Comparison of ENCODE assay signal across 9 mouse cellular contexts in the genomic region with DNA sequence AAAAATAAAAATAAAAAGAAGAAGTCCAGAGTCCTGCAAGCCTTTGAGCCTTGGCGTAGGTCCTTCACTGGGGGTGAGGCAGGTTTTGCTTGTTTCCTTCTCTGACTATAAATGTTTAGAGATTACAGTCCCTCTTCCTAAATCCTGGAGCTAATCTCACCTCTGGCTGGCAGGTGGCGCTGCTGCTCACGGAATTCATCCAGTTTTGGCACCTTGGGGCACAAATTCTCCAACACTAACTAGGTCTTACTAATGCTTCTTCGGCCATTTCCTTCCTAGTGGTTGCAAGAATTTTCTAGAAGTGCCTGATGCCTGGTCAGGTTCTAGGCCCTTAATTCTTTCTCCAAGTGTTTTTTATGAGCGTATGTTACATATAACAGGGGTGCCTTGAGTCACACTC. TPM values are rescaled to one million over a fixed set of nuclear protein-coding genes. Genes with fewer than 3 reads are reported as not detected.
DNase-seq lines count a peak whose midpoint lies in the region; ATAC-seq and TF ChIP-seq lines count a peak whose summit lies in the region.
"Had no signal": no experiment of that assay in that cellular context is flagged by ENCODE, and none has a peak within 500 bp of the region (broad histone marks: within the 10 kb centered on the region; RNA-seq: fewer than 3 reads in every experiment).

No protein-coding gene starts in this region.

- no peak for ATAC-seq in neural tube, embryonic 15.5 days (ENCODE audit: low FRiP score)

- H3K4me2 ChIP-seq in neural tube, embryonic 15.5 days, result no peak overlapping the region
- H3K4me2 ChIP-seq: midbrain, embryonic 12.5 days had no signal

- 24% methylated on average over 5 of the region's 5 CpGs for WGBS in lung, adult 2 months
- WGBS in neural tube, embryonic 15.5 days, result 47% methylated on average over 5 of the region's 5 CpGs

- no peak overlapping the region for H3K9ac ChIP-seq in neural tube, embryonic 15.5 days (replicated peaks)
- H3K9ac ChIP-seq: midbrain, embryonic 12.5 days had no signal

- peak; percentile 82 for TF ChIP-seq CTCF in cortical plate, adult 2 months (IDR thresholded peaks at IDR 0.05; ENCODE audit: extremely low read depth, insufficient read depth, low read length)
- TF ChIP-seq CTCF in lung, adult 2 months (IDR thresholded peaks at IDR 0.05; ENCODE audit: insufficient read depth, low read length), result peak; percentile 90

- no peak overlapping the region for H3K4me3 ChIP-seq in cortical plate, adult 2 months (ENCODE audit: insufficient read depth, low read length)
- H3K4me3 ChIP-seq in lung, adult 2 months (replicated peaks; ENCODE audit: extremely low read depth, low read depth, low read length), result no peak overlapping the region
- H3K4me3 ChIP-seq in neural tube, embryonic 15.5 days (replicated peaks), result no peak overlapping the region
- H3K4me3 ChIP-seq: midbrain, embryonic 12.5 days had no signal

- H3K9me3 ChIP-seq in neural tube, embryonic 15.5 days (replicated peaks), result no peaks in the 10 kb centered on the region
- H3K9me3 ChIP-seq: midbrain, embryonic 12.5 days had no signal

- TF ChIP-seq POLR2A in cortical plate, adult 2 months (IDR thresholded peaks at IDR 0.05; ENCODE audit: extremely low read depth, insufficient read depth, low read length), result no peak
- no peak for TF ChIP-seq POLR2A in lung, adult 2 months (IDR thresholded peaks at IDR 0.05; ENCODE audit: borderline replicate concordance, extremely low read depth, low read depth, low read length)

- no peaks in the 10 kb centered on the region for H3K4me1 ChIP-seq in cortical plate, adult 2 months (ENCODE audit: control insufficient read depth, insufficient read depth, low read length)
- H3K4me1 ChIP-seq in lung, adult 2 months (ENCODE audit: control insufficient read depth, insufficient read depth, low read length), result peaks cover 14% of the 10 kb centered on the region
- peaks cover 22% of the 10 kb centered on the region for H3K4me1 ChIP-seq in neural tube, embryonic 15.5 days

- peak; percentile 64 for DNase-seq in ovary, postnatal 14 days (ENCODE audit: low spot score)
- no peak for DNase-seq in ovary, postnatal 10 days (ENCODE audit: low spot score)
- DNase-seq in adrenal gland, adult 18-20 months (ENCODE audit: low spot score in 2 of 2), result peak; percentile 58 to 64
- peak; percentile 73 for DNase-seq in induced T-regulatory cell, adult 2 months (ENCODE audit: low read depth)
- DNase-seq in lung, adult 2 months, result peak; percentile 74
- DNase-seq in spleen, postnatal 10 days (ENCODE audit: low spot score in 2 of 2), result peak; percentile 44 to 74

- H3K27ac ChIP-seq in cortical plate, adult 2 months (ENCODE audit: insufficient read depth, low read length), result no peak overlapping the region
- no peak overlapping the region for H3K27ac ChIP-seq in neural tube, embryonic 15.5 days (replicated peaks)
- H3K27ac ChIP-seq: midbrain, embryonic 12.5 days had no signal

- H3K27me3 ChIP-seq in neural tube, embryonic 15.5 days (replicated peaks), result no peaks in the 10 kb centered on the region

- peaks cover 52% of the 10 kb centered on the region for H3K36me3 ChIP-seq in neural tube, embryonic 15.5 days

RNA-seq across cellular contexts. Expression of a gene that starts 9.8 kb away (rescaled TPM):
- total RNA-seq in adrenal gland, adult 18-20 months (2021), result 10 to 100 TPM; 24.0 TPM
- 32.2 and 33.0 TPM in 2 replicates for polyA plus RNA-seq in cortical plate, adult 2 months (2012; rRNA removed)
- 24.1 and 25.9 TPM in 2 replicates for polyA plus RNA-seq in lung, adult 2 months (2012; rRNA removed)
- polyA plus RNA-seq in neural tube, embryonic 15.5 days (2015; fragmentation: Nextera tagmentation; extraction: Ambion mirVana), result 23.7 and 23.8 TPM in 2 replicates

RNA-seq across cellular contexts. Expression of a gene that starts 27.3 kb away (rescaled TPM):
- total RNA-seq in adrenal gland, adult 18-20 months (2021), result 10 to 100 TPM in 1 of 2 experiments, 1 to 10 TPM in 1; 9.7 to 10.5 TPM
- 2.9 and 3.3 TPM in 2 replicates for polyA plus RNA-seq in cortical plate, adult 2 months (2012; rRNA removed)
- 114 TPM in 2 replicates for polyA plus RNA-seq in lung, adult 2 months (2012; rRNA removed)
- polyA plus RNA-seq in neural tube, embryonic 15.5 days (2015; fragmentation: Nextera tagmentation; extraction: Ambion mirVana), result 3.9 and 10.4 TPM in 2 replicates

RNA-seq across cellular contexts. Expression of a gene that starts 27.3 kb away (rescaled TPM):
- under 1 TPM; 0.17 to 0.74 TPM for total RNA-seq in adrenal gland, adult 18-20 months (2021)
- polyA plus RNA-seq in cortical plate, adult 2 months (2012; rRNA removed), result 8.3 and 8.6 TPM in 2 replicates
- 1.6 and 3.0 TPM in 2 replicates for polyA plus RNA-seq in lung, adult 2 months (2012; rRNA removed)
- 39.5 and 46.6 TPM in 2 replicates for polyA plus RNA-seq in neural tube, embryonic 15.5 days (2015; fragmentation: Nextera tagmentation; extraction: Ambion mirVana)

RNA-seq across cellular contexts. Expression of a gene that starts 52.7 kb away (rescaled TPM):
- total RNA-seq in adrenal gland, adult 18-20 months (2021), result 10 to 100 TPM in 1 of 2 experiments, 1 to 10 TPM in 1; 3.7 to 13.2 TPM
- polyA plus RNA-seq in cortical plate, adult 2 months (2012; rRNA removed), result 7.9 and 8.3 TPM in 2 replicates
- 9.2 and 10.7 TPM in 2 replicates for polyA plus RNA-seq in lung, adult 2 months (2012; rRNA removed)
- polyA plus RNA-seq in neural tube, embryonic 15.5 days (2015; fragmentation: Nextera tagmentation; extraction: Ambion mirVana), result 11.3 and 12.1 TPM in 2 replicates

Comparison
In these comparisons a context has a peak if more than half of its experiments do, and no peak if none do; other contexts are left out.
1. RNA of a gene that starts 27.3 kb away (polyA plus RNA-seq): 114 TPM in lung, adult 2 months; 3.9 to 10.4 TPM in neural tube, embryonic 15.5 days and 2.9 to 3.3 TPM in cortical plate, adult 2 months; every median in the first group is over 10 times any median in the second.